In genomic region chr12:8673974-8674306, GRCm38 (mm10) we compare ENCODE assay signal across 7 mouse cellular contexts. TPM values are rescaled to one million over a fixed set of nuclear protein-coding genes. Genes with fewer than 3 reads are reported as not detected.
A peak's percentile ranks its signal among the peaks of the same experiment; 100 is the strongest.
DNase-seq lines count a peak whose midpoint lies in the region; ATAC-seq and TF ChIP-seq lines count a peak whose summit lies in the region.

TSS of gene Pum2 (plus strand) at chr12:8674134.

- intact Hi-C loops in left cerebral cortex, postnatal 4 days (cut with DNase I): no loop called here

- H3K4me1 ChIP-seq in intestine, postnatal 0 days (replicated peaks; ENCODE audit: control insufficient read depth, insufficient read depth, low read length): 0 out of 2 replicates have a peak, but pooled peaks cover 4% of the 10 kb centered on the region
- peaks cover 26% of the 10 kb centered on the region for H3K4me1 ChIP-seq in midbrain, embryonic 12.5 days
- H3K4me1 ChIP-seq in small intestine, adult 2 months (ENCODE audit: control insufficient read depth, insufficient read depth, insufficient read length, low read length): peaks cover 2% of the 10 kb centered on the region; the same call in 1 of the 2 replicates

- DNase-seq in adrenal gland, adult 8-10 months: peak; percentile 91
- peak; percentile 98 for DNase-seq in embryo, embryonic 9.5 days (ENCODE audit: extremely low spot score)
- DNase-seq in gonadal fat pad, adult 2 months (ENCODE audit: low read depth): no peak
- DNase-seq in left cerebral cortex, postnatal 4 days: peak; percentile 97

- no peak for TF ChIP-seq CTCF in intestine, postnatal 0 days (IDR thresholded peaks at IDR 0.05; ENCODE audit: low read depth)
- no peak for TF ChIP-seq CTCF in small intestine, adult 2 months (IDR thresholded peaks at IDR 0.05; ENCODE audit: extremely low read depth, insufficient read length, insufficient replicate concordance, low read depth, low read length)

- peak within 1 kb of the TSS; percentile 97 for H3K4me3 ChIP-seq in intestine, postnatal 0 days (ENCODE audit: low read depth, low read length)
- H3K4me3 ChIP-seq in midbrain, embryonic 12.5 days: peak within 1 kb of the TSS; percentile 95
- peak within 1 kb of the TSS; percentile 100 for H3K4me3 ChIP-seq in small intestine, adult 2 months (ENCODE audit: low read depth, low read length)

- no peaks in the 10 kb centered on the region for H3K36me3 ChIP-seq in intestine, postnatal 0 days (ENCODE audit: control insufficient read depth, insufficient read depth)
- no peaks in the 10 kb centered on the region for H3K36me3 ChIP-seq in midbrain, embryonic 12.5 days
- no peaks in the 10 kb centered on the region for H3K36me3 ChIP-seq in small intestine, adult 2 months (ENCODE audit: control insufficient read depth, insufficient read depth, low read length)

- peak; percentile 97 for ATAC-seq in intestine, postnatal 0 days
- ATAC-seq in midbrain, embryonic 12.5 days (ENCODE audit: low FRiP score, low read depth): peak; percentile 94

- H3K9ac ChIP-seq in intestine, postnatal 0 days (ENCODE audit: low read depth, low read length): peak within 1 kb of the TSS; percentile 98
- H3K9ac ChIP-seq in midbrain, embryonic 12.5 days (replicated peaks): peak within 1 kb of the TSS; percentile 97

- WGBS in intestine, postnatal 0 days: under 1% methylated on average over 28 of the region's 41 CpGs
- under 1% methylated on average over 19 of the region's 41 CpGs for WGBS in midbrain, embryonic 12.5 days
- WGBS in small intestine, adult 2 months: under 1% methylated on average over 33 of the region's 41 CpGs

- H3K27ac ChIP-seq in intestine, postnatal 0 days (ENCODE audit: low read depth, low read length): peak within 1 kb of the TSS; percentile 95
- H3K27ac ChIP-seq in midbrain, embryonic 12.5 days (replicated peaks): peak within 1 kb of the TSS; percentile 99
- peak within 1 kb of the TSS; percentile 92 for H3K27ac ChIP-seq in small intestine, adult 2 months (ENCODE audit: insufficient read depth, low read depth, low read length)

- peak; percentile 85 for TF ChIP-seq POLR2A in small intestine, adult 2 months (IDR thresholded peaks at IDR 0.05; ENCODE audit: low read depth, low read length)

- peak within 1 kb of the TSS; percentile 73 for H3K4me2 ChIP-seq in intestine, postnatal 0 days (replicated peaks; ENCODE audit: low read depth)
- H3K4me2 ChIP-seq in midbrain, embryonic 12.5 days (replicated peaks): peak within 1 kb of the TSS; percentile 77

- H3K9me3 ChIP-seq in intestine, postnatal 0 days (ENCODE audit: control insufficient read depth): no peaks in the 10 kb centered on the region
- no peaks in the 10 kb centered on the region for H3K9me3 ChIP-seq in midbrain, embryonic 12.5 days

- H3K27me3 ChIP-seq in intestine, postnatal 0 days (replicated peaks; ENCODE audit: control insufficient read depth, insufficient read depth, low read length): no peaks in the 10 kb centered on the region
- H3K27me3 ChIP-seq in midbrain, embryonic 12.5 days: no peaks in the 10 kb centered on the region
- H3K27me3 ChIP-seq in small intestine, adult 2 months (ENCODE audit: control insufficient read depth, insufficient read depth, low read length): no peaks in the 10 kb centered on the region

RNA-seq across cellular contexts. Expression of gene Pum2, which starts in this region (rescaled TPM):
- total RNA-seq in adrenal gland, adult 8-10 months (2022): 100 to 1,000 TPM; 152 to 158 (median 154) TPM
- polyA plus RNA-seq in gonadal fat pad, adult 2 months (2012; rRNA removed): 50.7 and 57.4 TPM in 2 replicates
- 22.7 and 23.6 TPM in 2 replicates for polyA plus RNA-seq in intestine, postnatal 0 days (2015; fragmentation: Nextera tagmentation; extraction: Ambion mirVana)
- total RNA-seq in left cerebral cortex, postnatal 4 days (2021): 100 to 1,000 TPM; 183 to 192 TPM
- 73.3 and 75.6 TPM in 2 replicates for polyA plus RNA-seq in midbrain, embryonic 12.5 days (2016; fragmentation: Nextera tagmentation; extraction: Ambion mirVana)
- polyA plus RNA-seq in small intestine, adult 2 months (2012; rRNA removed): 21.9 and 33.9 TPM in 2 replicates
